Mouse (Mus musculus) layer of hippocampus, postnatal 36 days (tissue): Measurements from ENCODE around the gene Arhgap28. TPM values are rescaled to one million over a fixed set of nuclear protein-coding genes. Genes with fewer than 3 reads are reported as not detected.

Source experiments
- DNase-seq, 2 experiments: peaks; one replicate each; pipeline ENCODE4 v3.0.0; 2022
- total RNA-seq, 2 experiments: library from RNA; stranded (reverse); gene quantifications; 2 replicates each; pipeline ENCODE4 v1.2.3; 2021

Arhgap28 gene
- total RNA-seq: under 1 TPM; 0.35 to 0.46 TPM

DNA sequence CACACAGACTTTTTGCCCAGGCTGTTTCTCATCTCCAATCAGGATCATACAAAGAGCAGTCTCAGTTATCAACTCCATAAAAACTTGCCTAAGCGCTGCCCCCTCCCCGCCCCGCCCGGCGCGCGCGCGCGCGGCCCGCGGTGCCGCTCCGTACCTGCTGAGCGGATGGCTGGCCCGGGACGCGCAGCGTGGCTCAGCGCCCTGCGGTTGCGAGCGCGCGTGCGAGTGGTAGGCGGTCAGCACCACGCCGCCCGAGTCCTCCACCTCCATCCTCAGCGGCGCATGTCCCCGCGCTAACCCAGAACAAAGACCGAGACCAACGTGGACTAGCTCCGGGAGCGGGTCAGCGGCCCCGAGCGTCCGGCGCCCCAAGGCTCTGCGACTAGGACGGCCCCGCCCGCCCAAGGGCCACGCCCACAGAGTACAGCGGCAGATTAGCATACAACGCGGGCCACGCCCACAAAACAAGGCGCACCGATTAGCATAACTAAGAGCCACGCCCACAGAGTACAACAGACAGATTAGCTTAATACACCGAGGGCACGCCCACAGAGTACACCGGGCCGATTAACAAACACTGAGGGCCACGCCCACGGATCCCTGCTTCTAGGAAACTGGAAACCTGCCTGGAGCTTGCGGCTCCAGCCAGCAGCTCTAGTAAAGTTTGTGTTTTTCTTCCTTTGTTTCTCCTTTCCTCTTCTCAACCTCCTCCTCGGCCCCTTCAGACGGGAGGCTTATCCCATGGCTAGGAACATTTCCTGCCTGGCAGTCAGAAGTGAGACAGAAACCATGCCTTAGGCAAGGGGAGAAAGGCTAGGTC is at the start of gene Arhgap28:
Gene Arhgap28, minus strand, starts transcription at position 380 of the 820 bp plus-strand sequence.
- DNase-seq: peak; percentile 44 to 49

DNA sequence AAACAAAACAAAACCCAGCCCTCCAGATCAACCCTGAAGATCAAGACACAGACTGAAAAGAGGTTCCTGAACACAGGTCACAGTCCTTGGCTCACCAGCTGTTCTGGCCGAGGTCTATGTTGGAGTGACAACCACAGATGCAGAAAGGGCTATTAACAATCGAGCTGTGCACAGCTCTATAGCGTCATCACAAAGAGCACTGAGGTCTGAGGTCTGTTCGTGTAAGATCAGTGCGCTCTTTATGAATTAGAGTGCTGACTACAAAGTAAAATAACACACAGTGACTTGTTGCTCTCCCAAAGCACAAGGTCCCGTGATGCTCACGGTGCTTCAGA is 42.4 kb upstream of the Arhgap28 start:
- DNase-seq: no peak

DNA sequence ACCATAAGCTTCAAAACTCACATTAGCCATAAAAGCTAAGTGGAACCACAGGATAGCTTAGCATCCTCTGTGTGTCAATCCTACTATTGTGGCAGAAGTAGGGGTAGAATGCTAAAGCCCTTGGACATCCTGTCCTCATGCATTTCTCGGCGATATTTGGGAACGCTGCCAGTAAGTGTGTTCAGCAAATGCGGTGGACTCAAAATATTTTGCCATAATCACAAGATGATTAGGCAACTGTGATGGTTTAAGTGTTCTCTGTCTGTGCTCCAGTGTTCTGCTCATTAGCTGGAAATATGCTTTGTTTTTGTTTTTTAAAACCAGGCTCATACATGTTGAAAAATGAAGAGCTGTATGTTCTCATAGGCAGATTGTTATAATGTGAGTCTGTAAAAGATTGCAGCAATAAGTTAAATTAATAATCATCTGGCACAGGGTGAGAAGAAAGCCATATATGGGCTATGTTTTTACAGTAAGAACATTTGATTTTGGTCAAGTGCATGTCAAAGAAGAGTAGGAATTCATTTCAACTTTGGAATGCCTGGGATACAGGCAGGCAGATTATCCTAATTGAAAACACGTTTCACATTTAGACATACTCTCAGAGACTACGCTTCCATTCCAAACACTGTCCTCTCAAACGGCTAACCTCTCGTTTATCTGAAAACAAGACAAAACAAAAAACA is 41.9 kb upstream of the Arhgap28 start:
- DNase-seq: no peak

DNA sequence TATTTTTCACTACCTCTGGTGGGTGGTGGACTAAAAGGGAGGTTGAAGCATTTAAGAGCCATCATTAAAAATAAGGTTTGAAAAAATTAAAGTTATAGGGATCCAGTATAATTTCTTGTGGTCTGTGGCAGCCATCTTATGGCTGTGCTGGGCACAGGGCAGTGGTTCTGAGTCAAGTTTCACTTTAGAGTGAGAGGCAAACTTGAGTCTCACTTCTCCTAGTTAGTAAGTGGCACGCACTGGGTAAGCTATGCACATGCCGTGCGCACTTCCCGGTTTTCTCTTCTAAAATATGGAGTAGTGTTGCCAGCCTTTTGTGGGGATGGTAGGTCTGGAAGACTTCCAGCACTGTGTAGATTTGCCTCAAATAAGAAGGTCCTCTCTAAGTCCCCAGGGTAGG is 38.5 kb upstream of the Arhgap28 start:
- DNase-seq: no peak

DNA sequence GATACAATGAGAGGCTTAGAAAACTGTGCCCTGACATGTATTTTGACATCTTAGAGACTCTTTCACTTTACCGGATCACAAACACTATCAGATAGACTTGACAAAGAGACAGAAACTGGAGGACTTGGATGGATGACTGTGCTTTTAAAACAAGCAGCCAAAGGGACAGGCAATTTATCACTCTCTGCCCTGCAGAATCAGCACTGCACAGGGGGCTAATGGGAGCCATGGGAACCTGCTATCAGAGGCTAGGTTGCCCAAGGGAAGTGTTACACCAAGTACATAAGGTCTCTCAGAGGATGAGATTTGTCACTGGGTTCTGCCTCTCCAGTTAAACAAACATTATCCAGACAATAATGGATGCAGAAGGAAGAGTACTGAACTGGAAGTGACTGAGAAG is 33.1 kb upstream of the Arhgap28 start:
- no peak for DNase-seq

DNA sequence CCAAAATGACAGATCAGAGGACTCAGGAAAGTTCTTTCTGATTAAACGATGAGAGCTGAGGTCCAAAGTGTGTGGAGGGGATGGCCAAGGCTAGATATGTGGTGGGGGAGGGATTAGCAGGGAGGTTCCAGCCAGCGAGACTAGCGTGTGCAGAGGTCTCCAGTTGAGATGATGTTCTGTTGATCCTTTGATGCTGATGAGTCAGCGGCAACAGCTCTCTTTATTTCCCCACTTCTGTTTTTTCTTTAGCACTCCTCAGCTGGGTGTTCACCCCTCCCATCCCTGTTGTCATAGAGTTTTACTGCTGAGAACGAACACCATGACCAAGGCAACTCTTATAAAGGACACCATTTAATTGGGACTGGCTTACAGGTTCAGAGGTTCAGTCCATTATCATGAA is 25.6 kb upstream of the Arhgap28 start:
- no peak for DNase-seq

DNA sequence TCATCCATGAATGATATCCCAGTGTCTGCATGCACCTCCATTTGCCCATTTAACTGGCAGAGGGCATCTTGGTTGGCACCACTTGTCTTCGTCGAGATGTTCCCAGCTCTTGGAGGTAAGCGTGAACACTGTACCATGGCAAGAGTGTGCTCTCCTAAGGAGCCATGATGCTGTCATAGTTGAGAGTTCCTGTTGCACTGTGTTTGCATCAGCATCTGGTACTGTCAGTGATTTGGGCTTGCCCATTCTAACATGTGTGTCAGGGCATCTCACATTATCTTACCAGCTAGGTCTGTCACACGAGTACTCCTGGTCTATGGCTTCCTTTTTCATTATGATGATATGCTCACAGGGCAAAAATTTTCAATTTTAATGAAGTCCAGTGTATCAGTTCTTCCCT is 24.6 kb upstream of the Arhgap28 start:
- DNase-seq: no peak

DNA sequence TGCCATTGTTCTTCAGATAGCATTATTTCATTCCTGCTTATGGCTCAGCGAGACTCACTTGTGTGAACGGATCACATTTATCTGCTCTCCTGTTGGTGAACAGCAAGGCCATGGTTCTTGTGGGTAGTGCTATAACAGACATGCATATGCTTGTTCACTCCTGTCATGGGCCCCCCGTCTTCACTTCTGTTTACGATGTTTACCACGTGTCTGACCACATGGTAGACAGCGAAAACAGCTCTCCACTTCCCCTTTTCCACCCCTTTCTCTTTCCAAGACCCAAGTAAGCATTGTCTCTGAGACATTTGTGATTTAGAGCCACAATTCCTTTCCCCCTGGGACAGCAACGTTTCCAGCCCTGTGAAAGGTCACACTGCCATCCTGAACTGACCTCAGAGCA is 20.4 kb upstream of the Arhgap28 start:
- no peak for DNase-seq

DNA sequence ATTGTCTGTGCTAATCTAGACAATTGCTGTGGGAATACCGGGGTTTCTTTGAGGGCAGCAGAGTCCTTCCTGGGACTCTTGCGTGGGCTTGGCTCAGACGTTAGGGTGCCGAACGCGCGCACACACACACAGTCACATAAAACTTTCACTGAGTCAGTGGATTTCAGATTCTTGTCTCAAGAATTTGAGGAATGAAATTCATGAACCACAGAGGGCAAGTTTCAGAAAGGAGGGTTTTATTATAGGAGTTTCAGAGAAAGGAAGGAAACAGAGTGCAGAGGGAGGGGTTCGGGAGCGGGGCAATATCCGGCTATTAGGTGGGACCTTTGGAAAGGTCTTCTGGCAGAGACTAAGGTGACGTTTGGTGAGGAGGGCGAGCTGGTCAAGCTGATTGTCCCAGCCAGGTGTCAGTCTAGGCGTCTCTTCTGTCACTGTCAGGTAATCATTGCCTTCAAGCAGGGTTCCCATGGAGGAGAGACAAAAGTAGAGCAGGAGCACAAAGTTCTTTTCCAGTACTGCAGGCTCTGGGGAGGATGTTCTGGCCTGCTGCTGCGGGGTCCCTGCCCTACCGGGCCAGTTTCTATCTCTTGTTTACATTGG is 15.6 kb upstream of the Arhgap28 start:
- no peak for DNase-seq

DNA sequence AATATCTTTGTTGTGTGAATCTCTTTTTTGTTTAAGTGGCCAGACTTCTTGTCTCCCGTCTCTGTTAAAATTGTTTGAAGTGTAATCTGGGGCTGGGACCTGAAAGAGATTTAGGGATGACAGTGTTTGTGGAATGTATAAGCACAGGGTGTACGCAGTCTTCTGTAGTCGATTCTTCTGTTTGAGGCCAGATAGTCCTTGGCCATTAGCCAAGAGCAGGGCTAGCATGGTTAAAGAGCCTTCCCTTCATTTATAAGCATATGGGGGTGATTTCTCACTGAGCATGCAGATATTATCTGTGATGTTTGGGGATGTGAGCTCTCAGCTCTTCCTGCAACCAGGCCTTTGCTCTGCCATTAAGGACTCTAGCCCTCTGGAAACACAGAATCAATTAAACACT is 13.2 kb upstream of the Arhgap28 start:
- DNase-seq: no peak

DNA sequence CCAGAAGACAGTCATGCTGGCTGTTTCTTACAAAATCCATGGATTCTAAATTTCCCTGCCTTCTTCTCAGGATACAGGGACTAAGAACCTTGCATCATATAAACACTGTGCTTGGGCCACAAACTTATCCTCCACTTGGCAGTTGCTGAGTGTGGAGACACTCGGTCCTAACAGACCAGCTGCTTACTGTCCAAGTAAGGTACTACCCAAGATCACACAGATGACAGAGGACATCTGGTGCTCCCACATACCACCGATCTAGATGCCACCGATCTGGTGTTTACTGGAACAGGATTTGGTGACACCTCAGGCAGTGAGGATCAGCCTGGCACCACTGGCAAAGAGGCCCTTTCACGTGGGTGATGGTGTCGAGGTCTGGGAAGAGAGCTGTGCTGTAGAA is 7.7 kb upstream of the Arhgap28 start:
- DNase-seq: no peak

DNA sequence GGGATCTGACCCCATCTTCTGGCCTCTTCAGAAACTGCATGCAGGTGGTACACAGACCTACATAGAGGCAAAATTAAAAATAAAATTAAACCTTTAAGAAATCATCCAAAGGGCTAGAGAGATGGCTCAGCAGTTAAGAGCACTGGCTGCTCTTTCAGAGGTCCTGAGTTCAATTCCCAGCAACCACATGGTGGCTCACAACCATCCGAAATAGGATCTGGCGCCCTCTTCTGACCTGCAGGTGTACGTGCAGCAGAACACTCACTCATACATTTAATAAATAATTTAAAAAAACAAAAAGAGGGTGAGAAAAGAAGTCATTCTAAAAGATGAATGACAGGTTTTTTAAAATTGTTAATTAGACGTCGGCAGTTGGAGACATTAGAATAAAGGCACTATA is 6.1 kb upstream of the Arhgap28 start:
- DNase-seq: no peak

DNA sequence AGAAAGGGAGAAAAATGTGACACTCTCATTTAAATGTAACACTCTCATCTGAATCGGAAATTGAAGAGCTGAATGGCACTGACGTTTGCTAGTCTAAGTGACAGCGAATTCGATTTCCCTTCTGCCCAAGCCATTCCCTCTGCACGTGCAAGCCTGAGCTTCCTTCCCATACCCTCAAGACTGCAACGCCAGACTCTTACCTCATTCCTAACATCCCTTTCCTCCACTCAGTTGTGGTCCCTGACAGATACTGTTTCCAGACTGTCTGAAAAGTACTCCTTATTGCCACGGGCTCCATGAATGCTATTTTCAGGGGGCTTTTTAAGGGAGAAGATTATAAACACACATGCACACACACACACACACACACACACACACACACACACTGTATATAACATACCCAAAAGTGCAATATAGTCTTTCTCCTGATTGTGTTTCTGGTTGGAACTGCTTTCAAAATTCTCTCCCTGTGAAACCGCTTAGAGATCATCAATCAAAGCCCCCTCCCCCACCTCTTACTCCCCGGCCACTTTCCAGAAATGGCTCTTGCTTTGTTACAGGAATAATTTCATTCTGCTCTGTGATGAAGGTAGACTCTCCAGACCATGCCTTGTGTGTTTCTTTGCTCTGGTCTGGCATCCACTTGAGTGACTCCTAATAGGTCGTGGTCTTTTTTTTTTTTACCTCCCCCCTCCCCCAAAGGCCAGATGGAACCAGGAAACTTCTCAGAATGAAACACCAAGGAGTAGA is 836 bp upstream of the Arhgap28 start:
- DNase-seq: no peak

DNA sequence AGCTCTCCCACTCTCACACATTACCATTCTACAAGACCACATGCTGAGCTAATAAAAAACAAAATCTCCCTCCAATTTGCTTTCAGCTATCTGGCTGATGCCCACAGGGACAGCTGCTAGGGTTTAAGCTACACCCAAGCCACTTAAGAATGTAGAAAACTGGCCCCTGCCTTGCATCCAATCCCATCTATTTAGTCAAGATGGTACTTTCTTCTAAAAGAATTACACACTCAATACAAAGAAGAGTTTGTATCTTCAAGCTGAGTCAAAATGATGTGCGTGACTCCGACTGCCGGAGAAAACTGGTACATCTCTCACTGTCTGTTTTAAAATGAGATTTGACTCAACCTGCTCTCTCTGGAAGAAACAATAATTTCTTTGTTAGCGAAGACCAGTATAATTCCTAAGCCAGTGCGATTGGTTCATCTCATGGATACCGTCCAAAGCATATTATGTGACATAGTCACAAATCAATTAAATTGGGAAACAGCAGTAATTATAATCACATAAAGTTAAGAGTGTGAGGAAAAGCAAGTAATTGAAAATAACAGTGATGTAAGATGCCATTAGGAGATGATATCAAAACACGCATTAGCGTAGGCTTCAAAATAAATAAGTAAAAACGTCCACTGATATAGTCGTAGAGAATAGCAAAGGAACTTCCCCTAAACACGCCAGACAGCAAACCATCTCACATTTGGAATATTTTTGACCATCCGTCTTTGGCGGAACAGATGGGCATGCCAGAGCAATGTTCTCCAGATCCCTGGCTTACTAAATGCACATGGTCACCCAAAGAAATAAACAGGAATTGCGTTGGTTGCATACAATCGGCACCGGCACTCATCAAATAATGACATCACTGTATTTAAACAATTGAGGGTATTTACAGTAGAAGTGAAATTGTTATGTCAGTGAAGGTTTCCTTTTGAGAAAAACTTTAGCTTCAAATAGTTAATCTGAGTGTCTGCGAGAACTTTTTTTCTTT is 1.0 kb downstream of the Arhgap28 start:
- DNase-seq: no peak

DNA sequence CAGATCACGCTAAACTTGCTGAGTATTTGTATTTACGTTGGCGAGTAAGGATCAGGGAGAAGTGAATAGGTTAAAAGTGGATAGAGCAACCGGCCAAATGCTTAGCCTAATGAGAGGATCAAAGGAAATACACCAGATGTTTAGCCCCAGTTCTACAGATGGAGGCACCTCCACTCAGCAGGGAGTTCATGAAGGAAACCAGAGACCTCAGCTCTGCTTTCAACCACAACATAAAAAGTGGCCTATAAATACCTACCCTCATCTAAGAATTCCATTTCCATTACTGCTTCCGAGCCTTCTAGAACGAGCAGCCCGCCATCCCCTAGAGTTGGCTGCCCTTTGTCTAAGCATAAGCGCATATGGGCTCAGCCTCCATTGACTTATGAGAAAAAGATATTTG is 4.1 kb downstream of the Arhgap28 start:
- DNase-seq: no peak

DNA sequence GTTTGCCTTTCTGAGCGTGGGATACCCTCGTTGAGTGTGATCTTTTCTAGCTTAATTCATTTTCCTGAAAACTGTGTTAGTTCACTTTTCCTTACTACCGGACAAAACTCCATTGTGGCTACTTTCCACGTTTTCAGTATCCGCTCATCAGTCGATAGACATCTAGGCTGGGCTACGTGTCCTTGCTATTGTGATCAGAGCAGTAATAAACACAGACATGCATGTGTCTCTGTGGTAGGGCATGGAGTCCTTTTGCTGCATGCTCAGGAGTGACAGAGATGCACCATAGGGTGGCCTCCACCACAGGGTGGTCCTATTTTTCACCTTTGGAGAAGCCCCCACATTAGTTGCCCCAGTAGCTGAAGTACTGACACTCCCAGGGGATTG is 7.2 kb downstream of the Arhgap28 start:
- no peak for DNase-seq

DNA sequence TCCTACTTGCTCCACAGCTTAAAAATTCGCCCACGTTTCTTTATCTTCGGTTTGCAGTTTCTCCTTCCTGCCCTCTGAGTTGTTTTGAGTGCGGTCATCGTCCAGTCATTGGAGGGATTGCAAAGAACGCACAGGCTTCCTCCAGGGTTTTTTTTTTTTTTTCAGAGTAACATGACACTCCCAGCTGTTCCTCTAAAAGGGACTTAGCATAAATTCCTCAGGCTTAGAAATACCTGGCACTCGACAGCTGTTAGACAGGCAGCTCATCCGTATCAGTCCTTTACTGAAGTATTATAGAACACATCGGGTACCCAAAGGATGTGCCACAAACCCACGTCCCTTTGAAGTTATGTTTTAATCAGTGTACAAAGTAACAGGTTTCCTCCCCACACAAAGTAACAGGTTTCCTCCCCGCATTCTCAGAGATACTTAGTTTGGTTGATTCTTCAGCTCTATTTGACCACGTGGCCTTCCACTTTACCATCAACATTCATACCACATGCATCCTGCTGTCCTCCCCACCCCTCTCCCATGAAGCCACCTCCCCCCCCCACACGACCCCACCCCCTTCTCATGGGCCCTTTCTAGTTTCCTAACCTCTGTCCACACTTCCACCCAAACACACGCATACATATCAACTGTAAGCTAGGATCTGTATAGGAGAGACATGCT is 7.7 kb downstream of the Arhgap28 start:
- DNase-seq: no peak

DNA sequence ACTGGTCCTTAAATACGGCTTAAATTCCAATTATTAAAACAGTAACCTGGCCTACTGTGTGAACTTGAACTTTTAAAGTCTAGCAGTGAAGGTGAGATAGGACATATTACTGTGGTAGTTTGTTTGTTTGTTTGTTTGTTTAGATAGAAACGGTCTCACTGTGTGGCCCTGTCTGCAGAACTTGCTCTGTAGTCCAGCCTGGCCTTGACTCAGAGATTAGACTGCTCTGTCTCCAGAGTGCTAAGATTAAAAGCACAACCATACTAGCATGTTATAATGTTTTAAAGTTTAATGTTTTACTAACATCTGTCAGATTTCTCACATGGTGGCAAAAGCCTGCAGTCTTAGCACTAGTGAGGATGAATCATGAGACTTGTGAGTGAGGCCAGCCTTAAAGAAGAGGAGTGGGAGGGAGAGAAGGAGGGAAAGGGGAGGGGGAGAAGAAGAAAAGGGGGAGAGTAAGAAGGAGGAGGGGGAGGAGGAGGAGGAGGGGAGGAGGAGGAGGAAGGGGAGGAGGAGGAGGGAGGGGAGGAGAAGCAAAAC is 8.6 kb downstream of the Arhgap28 start:
- no peak for DNase-seq

DNA sequence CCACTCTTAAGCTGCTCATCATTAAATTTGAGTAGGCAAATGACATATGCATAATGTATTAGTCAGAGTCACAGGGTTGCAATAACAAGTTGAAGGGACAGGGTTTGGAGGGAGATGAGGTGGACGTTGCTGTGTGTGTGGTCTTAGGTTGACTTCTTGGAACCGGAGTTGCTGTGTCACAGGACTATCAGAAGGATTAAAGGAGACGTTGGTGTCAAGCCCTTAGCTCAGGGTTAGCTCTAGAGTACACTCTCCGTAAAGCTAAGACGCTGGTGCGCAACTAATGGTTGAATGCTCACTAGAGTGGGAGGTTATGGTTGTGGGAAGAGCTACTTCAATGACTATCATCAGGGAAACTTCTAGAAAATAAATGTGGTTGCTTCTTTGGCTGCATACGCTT is 9.1 kb downstream of the Arhgap28 start:
- DNase-seq: no peak

DNA sequence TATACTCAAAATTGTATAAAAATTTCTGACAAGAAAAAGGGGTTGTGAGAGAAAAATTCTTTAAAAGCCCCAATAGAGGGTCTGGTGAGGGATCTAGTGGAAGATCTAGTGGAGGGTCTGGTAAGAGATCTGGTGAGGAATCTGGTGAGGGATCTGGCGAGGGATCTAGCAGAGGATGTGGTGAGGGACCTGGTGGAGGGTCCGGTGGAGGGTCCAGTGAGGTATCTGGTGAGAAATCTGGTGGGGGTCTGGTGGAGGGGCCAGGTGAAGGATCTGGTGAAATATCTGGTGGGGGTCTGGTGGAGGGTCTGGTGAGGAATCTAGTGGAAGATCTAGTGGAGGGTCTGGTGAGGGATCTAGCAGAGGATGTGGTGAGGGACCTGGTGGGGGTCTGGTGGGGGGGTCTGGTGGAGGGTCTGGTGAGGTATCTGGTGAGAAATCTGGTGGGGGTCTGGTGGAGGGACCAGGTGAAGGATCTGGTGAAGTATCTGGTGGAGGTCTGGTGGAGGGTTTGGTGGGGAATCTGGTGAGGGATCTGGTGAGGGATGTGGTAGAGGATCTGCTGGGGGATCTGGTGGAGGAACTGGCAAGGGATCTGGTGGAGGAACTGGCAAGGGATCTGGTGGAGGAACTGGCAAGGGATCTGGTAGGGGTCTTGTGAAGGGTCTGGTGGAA is 10.4 kb downstream of the Arhgap28 start:
- no peak for DNase-seq
